ENCODE assay signal across 23 mouse cellular contexts in the genomic region with DNA sequence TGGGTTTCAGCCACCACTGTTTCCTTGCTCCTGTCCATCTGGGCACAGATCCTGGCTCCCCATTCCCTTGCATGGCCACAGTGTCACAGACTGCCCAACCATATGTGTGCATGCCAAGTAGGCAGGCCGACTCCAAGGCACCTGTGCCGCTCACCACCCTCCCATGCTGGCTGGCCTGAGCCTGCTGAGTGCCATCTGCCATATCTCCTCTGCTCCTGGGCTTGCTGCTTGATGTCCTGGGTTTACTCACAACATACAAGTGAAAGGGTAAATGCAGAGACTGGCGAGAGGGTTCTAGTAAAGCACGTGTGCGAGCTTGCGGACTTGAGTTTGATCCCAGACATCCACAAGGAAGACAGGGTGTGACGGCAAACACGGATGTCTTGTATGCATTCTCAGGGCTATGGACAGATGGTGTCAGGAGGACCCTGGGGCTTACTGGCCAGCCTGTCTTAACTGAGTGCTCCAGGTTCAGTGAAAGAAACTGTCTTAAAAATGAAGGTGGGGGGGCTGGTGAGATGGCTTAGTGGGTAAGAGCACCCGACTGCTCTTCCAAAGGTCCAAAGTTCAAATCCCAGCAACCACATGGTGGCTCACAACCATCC. TPM values are rescaled to one million over a fixed set of nuclear protein-coding genes. Genes with fewer than 3 reads are reported as not detected.
DNase-seq lines count a peak whose midpoint lies in the region; ATAC-seq and TF ChIP-seq lines count a peak whose summit lies in the region.
"Had no signal": no experiment of that assay in that cellular context is flagged by ENCODE, and none has a peak within 500 bp of the region (broad histone marks: within the 10 kb centered on the region; RNA-seq: fewer than 3 reads in every experiment).

No protein-coding gene starts in this region.

- no peak overlapping the region for H3K27ac ChIP-seq in midbrain, postnatal 0 days (ENCODE audit: low read depth, low read length)
- H3K27ac ChIP-seq in midbrain, embryonic 16.5 days (ENCODE audit: low read length), result no peak overlapping the region
- H3K27ac ChIP-seq: embryonic facial prominence, embryonic 15.5 days; forebrain, embryonic 10.5 days; heart, embryonic 10.5 days; hindbrain, embryonic 12.5 days; liver, embryonic 14.5 days; lung, embryonic 15.5 days; stomach, embryonic 15.5 days had no signal

- intact Hi-C loops in gastrocnemius, postnatal 14 days (cut with DNase I; ENCODE audit: low total_unique reads), result no loop called here
- intact Hi-C loops in gastrocnemius, postnatal 36 days (cut with DNase I), result no loop called here

- H3K9me3 ChIP-seq in midbrain, postnatal 0 days (ENCODE audit: low read length), result no peaks in the 10 kb centered on the region
- no peaks in the 10 kb centered on the region for H3K9me3 ChIP-seq in midbrain, embryonic 16.5 days (replicated peaks; ENCODE audit: control insufficient read depth, low read length, poor library complexity, severe bottlenecking)
- H3K9me3 ChIP-seq: embryonic facial prominence, embryonic 15.5 days; forebrain, embryonic 10.5 days; heart, embryonic 10.5 days; hindbrain, embryonic 12.5 days; lung, embryonic 15.5 days; stomach, embryonic 15.5 days had no signal

- H3K4me3 ChIP-seq in midbrain, postnatal 0 days (ENCODE audit: low read depth, low read length), result no peak overlapping the region
- H3K4me3 ChIP-seq in midbrain, embryonic 16.5 days (ENCODE audit: low read depth, low read length), result no peak overlapping the region
- H3K4me3 ChIP-seq: embryonic facial prominence, embryonic 15.5 days; forebrain, embryonic 10.5 days; heart, embryonic 10.5 days; hindbrain, embryonic 12.5 days; lung, embryonic 15.5 days; stomach, embryonic 15.5 days had no signal

- ATAC-seq in midbrain, postnatal 0 days (ENCODE audit: low FRiP score), result peak; percentile 31; the same call in 1 of the 2 replicates
- no peak for ATAC-seq in midbrain, embryonic 16.5 days
- ATAC-seq: intestine, embryonic 16.5 days had no signal

- no peaks in the 10 kb centered on the region for H3K4me1 ChIP-seq in midbrain, postnatal 0 days (ENCODE audit: insufficient read depth, low read length)
- H3K4me1 ChIP-seq in midbrain, embryonic 16.5 days (ENCODE audit: control insufficient read depth, insufficient read depth, low read length), result no peaks in the 10 kb centered on the region
- H3K4me1 ChIP-seq: embryonic facial prominence, embryonic 15.5 days; hindbrain, embryonic 12.5 days; stomach, embryonic 15.5 days had no signal

- 85% methylated on average over 9 of the region's 9 CpGs for WGBS in midbrain, postnatal 0 days
- WGBS in midbrain, embryonic 16.5 days, result 89% methylated on average over 9 of the region's 9 CpGs

- no peak for TF ChIP-seq CTCF in midbrain, postnatal 0 days (IDR thresholded peaks at IDR 0.05)

- H3K36me3 ChIP-seq in midbrain, postnatal 0 days (ENCODE audit: insufficient read depth, low read length), result no peaks in the 10 kb centered on the region
- H3K36me3 ChIP-seq in midbrain, embryonic 16.5 days (ENCODE audit: control insufficient read depth, insufficient read depth, low read length), result no peaks in the 10 kb centered on the region
- H3K36me3 ChIP-seq: embryonic facial prominence, embryonic 15.5 days; forebrain, embryonic 10.5 days; heart, embryonic 10.5 days; hindbrain, embryonic 12.5 days; lung, embryonic 15.5 days; stomach, embryonic 15.5 days had no signal

- no peak overlapping the region for H3K9ac ChIP-seq in midbrain, postnatal 0 days (replicated peaks; ENCODE audit: low read length, poor library complexity, severe bottlenecking)
- no peak overlapping the region for H3K9ac ChIP-seq in midbrain, embryonic 16.5 days (ENCODE audit: low read depth, low read length)
- H3K9ac ChIP-seq: embryonic facial prominence, embryonic 15.5 days; hindbrain, embryonic 12.5 days; liver, embryonic 14.5 days; lung, embryonic 15.5 days; stomach, embryonic 15.5 days had no signal

- H3K4me2 ChIP-seq in midbrain, postnatal 0 days (ENCODE audit: low read depth, low read length, poor library complexity, severe bottlenecking), result no peak overlapping the region
- no peak overlapping the region for H3K4me2 ChIP-seq in midbrain, embryonic 16.5 days (ENCODE audit: low read length)
- H3K4me2 ChIP-seq: embryonic facial prominence, embryonic 15.5 days; hindbrain, embryonic 12.5 days; lung, embryonic 15.5 days; stomach, embryonic 15.5 days had no signal

- H3K27me3 ChIP-seq in midbrain, postnatal 0 days (ENCODE audit: insufficient read depth, low read length), result no peaks in the 10 kb centered on the region
- H3K27me3 ChIP-seq in midbrain, embryonic 16.5 days (ENCODE audit: control insufficient read depth, insufficient read depth, low read depth, low read length), result no peaks in the 10 kb centered on the region
- H3K27me3 ChIP-seq: embryonic facial prominence, embryonic 15.5 days; hindbrain, embryonic 12.5 days; lung, embryonic 15.5 days; stomach, embryonic 15.5 days had no signal

- peak; percentile 46 for DNase-seq in gastrocnemius, postnatal 14 days
- DNase-seq in gastrocnemius, postnatal 36 days, result no peak
- peak; percentile 84 for DNase-seq in midbrain, postnatal 0 days (ENCODE audit: low spot score)
- DNase-seq in cerebellum, adult 9-10 months, result peak; percentile 99
- DNase-seq in urinary bladder, postnatal 25 days (ENCODE audit: low spot score), result no peak
- DNase-seq in urinary bladder, postnatal 4 days (ENCODE audit: low spot score in 2 of 2), result no peak
- DNase-seq in urinary bladder, adult 18-20 months (ENCODE audit: low spot score in 2 of 2), result no peak
- DNase-seq: gastrocnemius, postnatal 10 days; kidney, postnatal 36 days; lung, postnatal 4 days; midbrain, embryonic 14.5 days; thymus, adult 18-20 months; thymus, postnatal 4 days had no signal

RNA-seq across cellular contexts. Expression of a gene that starts 11.1 kb away (rescaled TPM):
- total RNA-seq in gastrocnemius, postnatal 14 days (2021), result 10 to 100 TPM; 13.1 to 15.1 TPM
- total RNA-seq in gastrocnemius, postnatal 36 days (2021), result 10 to 100 TPM; 11.9 to 16.4 TPM
- 43.5 and 58.5 TPM in 2 replicates for total RNA-seq in midbrain, postnatal 0 days (2014; rRNA removed)
- polyA plus RNA-seq in midbrain, postnatal 0 days (2015; fragmentation: Nextera tagmentation; extraction: Ambion mirVana), result 23.6 and 27.9 TPM in 2 replicates
- polyA plus RNA-seq in midbrain, embryonic 16.5 days (2015; fragmentation: Nextera tagmentation; extraction: Ambion mirVana), result 35.9 and 38.3 TPM in 2 replicates

RNA-seq across cellular contexts. Expression of a gene that starts 30.2 kb away (rescaled TPM):
- 100 to 1,000 TPM; 129 to 167 TPM for total RNA-seq in gastrocnemius, postnatal 14 days (2021)
- total RNA-seq in gastrocnemius, postnatal 36 days (2021), result 10 to 100 TPM; 43.5 to 51.8 TPM
- total RNA-seq in midbrain, postnatal 0 days (2014; rRNA removed), result 511 and 632 TPM in 2 replicates
- 500 and 515 TPM in 2 replicates for polyA plus RNA-seq in midbrain, postnatal 0 days (2015; fragmentation: Nextera tagmentation; extraction: Ambion mirVana)
- polyA plus RNA-seq in midbrain, embryonic 16.5 days (2015; fragmentation: Nextera tagmentation; extraction: Ambion mirVana), result 524 and 548 TPM in 2 replicates

RNA-seq across cellular contexts. Expression of a gene that starts 30.7 kb away (rescaled TPM):
- total RNA-seq in gastrocnemius, postnatal 14 days (2021), result 10 to 100 TPM; 16.6 to 20.1 TPM
- 10 to 100 TPM; 36.2 to 42.2 TPM for total RNA-seq in gastrocnemius, postnatal 36 days (2021)
- total RNA-seq in midbrain, postnatal 0 days (2014; rRNA removed), result 162 and 220 TPM in 2 replicates
- 81.5 and 88.5 TPM in 2 replicates for polyA plus RNA-seq in midbrain, postnatal 0 days (2015; fragmentation: Nextera tagmentation; extraction: Ambion mirVana)
- 66.2 and 83.9 TPM in 2 replicates for polyA plus RNA-seq in midbrain, embryonic 16.5 days (2015; fragmentation: Nextera tagmentation; extraction: Ambion mirVana)
- total RNA-seq: neutrophil, adult 5-6 weeks had no signal

RNA-seq across cellular contexts. Expression of a gene that starts 51.7 kb away (rescaled TPM):
- total RNA-seq in gastrocnemius, postnatal 14 days (2021), result 1 to 10 TPM; 1.3 to 3.1 TPM
- under 1 TPM; 0.64 to 0.96 TPM for total RNA-seq in gastrocnemius, postnatal 36 days (2021)
- total RNA-seq in midbrain, postnatal 0 days (2014; rRNA removed), result 101 and 103 TPM in 2 replicates
- polyA plus RNA-seq in midbrain, postnatal 0 days (2015; fragmentation: Nextera tagmentation; extraction: Ambion mirVana), result 13.3 and 14.4 TPM in 2 replicates
- polyA plus RNA-seq in midbrain, embryonic 16.5 days (2015; fragmentation: Nextera tagmentation; extraction: Ambion mirVana), result 14.1 and 15.2 TPM in 2 replicates

Comparison
In these comparisons a context has a peak if more than half of its experiments do, and no peak if none do; other contexts are left out.
1. DNase-seq: peak in gastrocnemius, postnatal 14 days (single experiment), midbrain, postnatal 0 days (single experiment) and cerebellum, adult 9-10 months (single experiment); none in gastrocnemius, postnatal 36 days (0 of 2), urinary bladder, postnatal 25 days (single experiment), urinary bladder, postnatal 4 days (0 of 2) and urinary bladder, adult 18-20 months (0 of 2).